Mouse (Mus musculus): ENCODE data around the gene Pibf1.

The Pibf1 gene

GRCm38 (mm10) chr14:99141786-99142633 is 42.8 kb downstream of the Pibf1 start:
- DNase-seq (ENCODE audit: low spot score): peak; percentile 55

GRCm38 (mm10) chr14:99146841-99147240 is 47.6 kb downstream of the Pibf1 start:
- no peak for DNase-seq (ENCODE audit: low spot score)

GRCm38 (mm10) chr14:99152683-99153082 is 53.5 kb downstream of the Pibf1 start:
- no peak for DNase-seq (ENCODE audit: low spot score)

GRCm38 (mm10) chr14:99159940-99160339 is 60.7 kb downstream of the Pibf1 start:
- no peak for DNase-seq (ENCODE audit: low spot score)

- no peak for DNase-seq (ENCODE audit: low spot score)
Measured at GRCm38 (mm10) chr14:99163051-99163450, 63.8 kb downstream of the Pibf1 start.

GRCm38 (mm10) chr14:99174138-99174745 is 75.0 kb downstream of the Pibf1 start:
- DNase-seq (ENCODE audit: low spot score): no peak

- no peak for DNase-seq (ENCODE audit: low spot score)
Measured at GRCm38 (mm10) chr14:99176559-99176958, 77.3 kb downstream of the Pibf1 start.

GRCm38 (mm10) chr14:99190153-99190790 is 91.0 kb downstream of the Pibf1 start:
- DNase-seq (ENCODE audit: low spot score): no peak

GRCm38 (mm10) chr14:99205865-99206264 is 106.6 kb downstream of the Pibf1 start:
- no peak for DNase-seq (ENCODE audit: low spot score)

GRCm38 (mm10) chr14:99206591-99206990 is 107.4 kb downstream of the Pibf1 start:
- DNase-seq (ENCODE audit: low spot score): no peak

- no peak for DNase-seq (ENCODE audit: low spot score)
Measured at GRCm38 (mm10) chr14:99210431-99210830, 111.2 kb downstream of the Pibf1 start.

GRCm38 (mm10) chr14:99218396-99219012 is 119.3 kb downstream of the Pibf1 start:
- DNase-seq (ENCODE audit: low spot score): no peak

- no peak for DNase-seq (ENCODE audit: low spot score)
Measured at GRCm38 (mm10) chr14:99219757-99220171, 120.5 kb downstream of the Pibf1 start.

- no peak for DNase-seq (ENCODE audit: low spot score)
Measured at GRCm38 (mm10) chr14:99225929-99226328, 126.7 kb downstream of the Pibf1 start.

- no peak for DNase-seq (ENCODE audit: low spot score)
Measured at GRCm38 (mm10) chr14:99229071-99229780, 130.0 kb downstream of the Pibf1 start.

- DNase-seq (ENCODE audit: low spot score): no peak
Measured at GRCm38 (mm10) chr14:99233056-99233455, 133.8 kb downstream of the Pibf1 start.

GRCm38 (mm10) chr14:99237115-99237514 is 137.9 kb downstream of the Pibf1 start:
- DNase-seq (ENCODE audit: low spot score): no peak

GRCm38 (mm10) chr14:99240563-99240962 is 141.3 kb downstream of the Pibf1 start:
- DNase-seq (ENCODE audit: low spot score): no peak

GRCm38 (mm10) chr14:99244508-99244907 is 145.3 kb downstream of the Pibf1 start:
- no peak for DNase-seq (ENCODE audit: low spot score)

GRCm38 (mm10) chr14:99262026-99262425 is 162.8 kb downstream of the Pibf1 start:
- DNase-seq (ENCODE audit: low spot score): no peak

GRCm38 (mm10) chr14:99263816-99264215 is 164.6 kb downstream of the Pibf1 start:
- DNase-seq (ENCODE audit: low spot score): no peak

- DNase-seq (ENCODE audit: low spot score): no peak
Measured at GRCm38 (mm10) chr14:99265791-99266190, 166.6 kb downstream of the Pibf1 start.

All from urinary bladder, postnatal 10 days (tissue).